Mouse (Mus musculus) embryonic facial prominence, embryonic 11.5 days (tissue): ENCODE results near the gene Dcun1d2. TPM values are rescaled to one million over a fixed set of nuclear protein-coding genes. Genes with fewer than 3 reads are reported as not detected.
"Not testable (repeated sequence)": the region's sequence is repeated elsewhere in the genome, so short reads cannot be mapped to it uniquely, and the experiment has no call there.

ENCODE experiments used
- ATAC-seq: fragments of 200-750 bp; cut with Nextera tagmentation; replicated peaks from 2 replicates; pipeline ENCODE4 v1.8.0; 2017; ENCODE audit warnings: low read depth; ENCODE audit not compliant: insufficient number of reproducible peaks, low FRiP score, low TSS enrichment
- DNase-seq: peaks from one replicate; pipeline ENCODE4 v3.0.0-alpha.2; 2015; ENCODE audit warnings: low spot score
- H3K27ac ChIP-seq: fragments of 300-500 bp; sonication (generic); replicated peaks from 2 replicates; pipeline ENCODE4 v1.5.1; 2014; ENCODE audit warnings: mild to moderate bottlenecking, low read depth, low read length, control low read depth
- H3K27me3 ChIP-seq: fragments of 300-500 bp; sonication (generic); 2 replicates; pipeline ENCODE4 v1.6.1; 2014; ENCODE audit warnings: mild to moderate bottlenecking, low read length, moderate library complexity, mixed read lengths; ENCODE audit not compliant: control insufficient read depth, insufficient read depth
- H3K36me3 ChIP-seq: fragments of 300-500 bp; sonication (generic); replicated peaks from 2 replicates; pipeline ENCODE4 v1.6.1; 2014; ENCODE audit warnings: low read depth, mild to moderate bottlenecking, low read length, moderate library complexity, mixed read lengths; ENCODE audit not compliant: control insufficient read depth, insufficient read depth
- H3K4me1 ChIP-seq: fragments of 300-500 bp; sonication (generic); 2 replicates; pipeline ENCODE4 v1.6.1; 2014; ENCODE audit warnings: low read length, mixed read lengths; ENCODE audit not compliant: control insufficient read depth, insufficient read depth
- H3K4me2 ChIP-seq: fragments of 300-500 bp; sonication (generic); 2 replicates; pipeline ENCODE4 v1.6.1; 2014; ENCODE audit warnings: low read depth, mild to moderate bottlenecking, control low read depth, low read length, moderate library complexity
- H3K4me3 ChIP-seq: fragments of 300-500 bp; sonication (generic); 2 replicates; pipeline ENCODE4 v1.5.1; 2014; ENCODE audit warnings: low read depth, low read length, control low read depth
- H3K9ac ChIP-seq: fragments of 300-500 bp; sonication (generic); replicated peaks from 2 replicates; pipeline ENCODE4 v1.6.1; 2014; ENCODE audit warnings: mild to moderate bottlenecking, control low read depth, low read length
- H3K9me3 ChIP-seq: fragments of 300-500 bp; sonication (generic); replicated peaks from 2 replicates; pipeline ENCODE4 v1.6.1; 2016; ENCODE audit warnings: mild to moderate bottlenecking, low read length, inconsistent platforms, mixed read lengths; ENCODE audit not compliant: control insufficient read depth
- WGBS: fragments of 180-500 bp; shearing (Covaris S2); extraction: QIAGEN DNeasy Blood & Tissue Kit; methylation state at CpG from one replicate; pipeline ENCODE4 v1.1.7; 2014; 5-methylcytosine and 5-hydroxymethylcytosine counted together
- polyA plus RNA-seq: library from polyadenylated mRNA; unstranded; fragments of >200 nt; fragmentation: Nextera tagmentation; extraction: Ambion mirVana; gene quantifications from 2 replicates; pipeline ENCODE4 v1.2.1, GENCODE M21; 2014

Gene Dcun1d2
- polyA plus RNA-seq, result 29.3 and 31.7 TPM in 2 replicates

GRCm38 (mm10) chr8:13287692-13288623 is at the start of gene Dcun1d2, which contains the start of gene Tmco3:
TSS of gene Dcun1d2 (minus strand) at chr8:13288131.
TSS of gene Tmco3 (plus strand) at chr8:13288190.
- Histone ChIP-seq H3K4me1 (0 out of 2 replicates have a peak, but pooled peaks cover 4% of the 10 kb centered on the region), H3K9ac (peak within 1 kb of the TSS; percentile 73), H3K36me3 (no peaks in the 10 kb centered on the region), H3K27ac (peak within 1 kb of the TSS; percentile 79), H3K4me3 (peak within 1 kb of the TSS; percentile 77), H3K27me3 (no peaks in the 10 kb centered on the region), H3K4me2 (peak within 1 kb of the TSS; percentile 92), H3K9me3 (no peaks in the 10 kb centered on the region)
- WGBS, result under 1% methylated on average over 75 of the region's 79 CpGs
- DNase-seq, result peak; percentile 96
- ATAC-seq, result peak; percentile 93

GRCm38 (mm10) chr8:13337678-13338077 is 49.7 kb upstream of the Dcun1d2 start:
- H3K4me1 ChIP-seq, result peaks cover 2% of the 10 kb centered on the region; the same call in 1 of the 2 replicates
- H3K9ac ChIP-seq, result peak overlapping the region; percentile 96
- H3K27me3 ChIP-seq, result no peaks in the 10 kb centered on the region
- H3K9me3 ChIP-seq, result no peaks in the 10 kb centered on the region
- H3K27ac ChIP-seq, result no peak overlapping the region
- H3K4me3 ChIP-seq, result 0 out of 2 replicates have a peak overlapping the region, but pooled peaks have one; percentile 95
- no peak for DNase-seq
- no peak; the same call in 1 of the 2 replicates for ATAC-seq
- H3K36me3 ChIP-seq, result peaks cover 3% of the 10 kb centered on the region
- 86% methylated on average over 3 of the region's 3 CpGs for WGBS
- peak overlapping the region; percentile 48; the same call in 1 of the 2 replicates for H3K4me2 ChIP-seq

- not testable (repeated sequence) for H3K36me3 ChIP-seq, H3K9me3 ChIP-seq, ATAC-seq, H3K4me3 ChIP-seq, DNase-seq, H3K4me1 ChIP-seq, H3K4me2 ChIP-seq, H3K27me3 ChIP-seq, H3K9ac ChIP-seq, H3K27ac ChIP-seq
- WGBS, result 90% methylated on average over 6 of the region's 6 CpGs
Observed at GRCm38 (mm10) chr8:13337245-13337644, 49.3 kb upstream of the Dcun1d2 start.

- Histone ChIP-seq H3K4me2 (no peak overlapping the region), H3K27me3 (no peaks in the 10 kb centered on the region), H3K27ac (no peak overlapping the region), H3K4me1 (no peaks in the 10 kb centered on the region), H3K9me3 (no peaks in the 10 kb centered on the region), H3K4me3 (no peak overlapping the region), H3K9ac (no peak overlapping the region), H3K36me3 (no peaks in the 10 kb centered on the region)
- 29% methylated on average over 1 of the region's 1 CpGs for WGBS
- ATAC-seq, result no peak
- no peak for DNase-seq
Observed at GRCm38 (mm10) chr8:13334671-13335070, 46.7 kb upstream of the Dcun1d2 start.

- 38% methylated on average over 5 of the region's 5 CpGs for WGBS
- DNase-seq, result peak; percentile 70
Observed at GRCm38 (mm10) chr8:13326598-13326997, 38.7 kb upstream of the Dcun1d2 start.

GRCm38 (mm10) chr8:13316671-13317070 is 28.7 kb upstream of the Dcun1d2 start:
- DNase-seq (no peak), ATAC-seq (no peak)
- H3K27ac ChIP-seq, result no peak overlapping the region
- no peak overlapping the region for H3K4me3 ChIP-seq
- H3K9ac ChIP-seq, result no peak overlapping the region
- no peaks in the 10 kb centered on the region for H3K9me3 ChIP-seq
- H3K36me3 ChIP-seq, result no peaks in the 10 kb centered on the region; the same call in 1 of the 2 replicates
- no peak overlapping the region for H3K4me2 ChIP-seq
- WGBS, result 94% methylated on average over 10 of the region's 10 CpGs
- no peaks in the 10 kb centered on the region for H3K27me3 ChIP-seq
- no peaks in the 10 kb centered on the region for H3K4me1 ChIP-seq

More at GRCm38 (mm10) chr8:13326598-13326997, 38.7 kb upstream of the Dcun1d2 start:
- no peak overlapping the region for H3K27ac ChIP-seq
- H3K36me3 ChIP-seq, result no peaks in the 10 kb centered on the region
- no peaks in the 10 kb centered on the region for H3K9me3 ChIP-seq
- no peak for ATAC-seq
- no peak overlapping the region for H3K9ac ChIP-seq
- no peaks in the 10 kb centered on the region for H3K4me1 ChIP-seq
- H3K27me3 ChIP-seq, result no peaks in the 10 kb centered on the region
- H3K4me2 ChIP-seq, result no peak overlapping the region
- H3K4me3 ChIP-seq, result no peak overlapping the region

- H3K4me3 ChIP-seq, result no peak overlapping the region
- H3K36me3 ChIP-seq, result no peaks in the 10 kb centered on the region
- no peak overlapping the region for H3K4me2 ChIP-seq
- no peak overlapping the region for H3K9ac ChIP-seq
- WGBS, result 87% methylated on average over 3 of the region's 3 CpGs
- H3K4me1 ChIP-seq, result no peaks in the 10 kb centered on the region
- no peaks in the 10 kb centered on the region for H3K27me3 ChIP-seq
- DNase-seq (no peak), ATAC-seq (no peak)
- no peaks in the 10 kb centered on the region for H3K9me3 ChIP-seq
- H3K27ac ChIP-seq, result no peak overlapping the region
Observed at GRCm38 (mm10) chr8:13314922-13315321, 27.0 kb upstream of the Dcun1d2 start.

- H3K4me3 ChIP-seq, result no peak overlapping the region
- no peaks in the 10 kb centered on the region; the same call in 1 of the 2 replicates for H3K9me3 ChIP-seq
- ATAC-seq (no peak), DNase-seq (no peak)
- H3K4me1 ChIP-seq, result no peaks in the 10 kb centered on the region
- 84% methylated on average over 9 of the region's 9 CpGs for WGBS
- H3K4me2 ChIP-seq, result no peak overlapping the region
- H3K9ac ChIP-seq, result no peak overlapping the region
- no peak overlapping the region for H3K27ac ChIP-seq
- no peaks in the 10 kb centered on the region for H3K27me3 ChIP-seq
- peaks cover 3% of the 10 kb centered on the region for H3K36me3 ChIP-seq
Observed at GRCm38 (mm10) chr8:13306916-13307315, 19.0 kb upstream of the Dcun1d2 start.
